Mouse (Mus musculus) embryonic facial prominence, embryonic 12.5 days (tissue): Measurements from ENCODE around the gene Tmc7. TPM values are rescaled to one million over a fixed set of nuclear protein-coding genes. Genes with fewer than 3 reads are reported as not detected.
A peak's percentile ranks its signal among the peaks of the same experiment; 100 is the strongest.

Experiments
- ATAC-seq: fragments of 200-750 bp; cut with Nextera tagmentation; 2 replicates; pipeline ENCODE4 v1.8.0; 2017; ENCODE audit not compliant: insufficient number of reproducible peaks, insufficient read depth, low FRiP score, low TSS enrichment
- H3K27ac ChIP-seq: fragments of 300-500 bp; sonication (generic); 2 replicates; pipeline ENCODE4 v1.5.1; 2016; ENCODE audit warnings: mild to moderate bottlenecking
- H3K27me3 ChIP-seq: fragments of 300-500 bp; sonication (generic); 2 replicates; pipeline ENCODE4 v1.6.1; 2016; ENCODE audit warnings: mild to moderate bottlenecking, moderate library complexity
- H3K36me3 ChIP-seq: fragments of 300-500 bp; sonication (generic); 2 replicates; pipeline ENCODE4 v1.6.1; 2016; ENCODE audit warnings: mild to moderate bottlenecking
- H3K4me1 ChIP-seq: fragments of 300-500 bp; sonication (generic); 2 replicates; pipeline ENCODE4 v1.6.1; 2016
- H3K4me2 ChIP-seq: fragments of 300-500 bp; sonication (generic); replicated peaks from 2 replicates; pipeline ENCODE4 v1.6.1; 2016; ENCODE audit warnings: mild to moderate bottlenecking, moderate library complexity
- H3K4me3 ChIP-seq: fragments of 300-500 bp; sonication (generic); 2 replicates; pipeline ENCODE4 v1.5.1; 2016; ENCODE audit warnings: mild to moderate bottlenecking
- H3K9ac ChIP-seq: fragments of 300-500 bp; sonication (generic); 2 replicates; pipeline ENCODE4 v1.6.1; 2016; ENCODE audit warnings: mild to moderate bottlenecking, moderate library complexity
- H3K9me3 ChIP-seq: fragments of 300-500 bp; sonication (generic); 2 replicates; pipeline ENCODE4 v1.6.1; 2016; ENCODE audit warnings: mild to moderate bottlenecking, moderate library complexity
- WGBS: fragments of 180-500 bp; shearing (Covaris S2); methylation state at CpG from one replicate; pipeline ENCODE4 v1.1.7; 2016; 5-methylcytosine and 5-hydroxymethylcytosine counted together
- polyA plus RNA-seq: library from polyadenylated mRNA; unstranded; fragments of >200 nt; fragmentation: Nextera tagmentation; extraction: Ambion mirVana; gene quantifications from 2 replicates; pipeline ENCODE4 v1.2.1, GENCODE M21; 2016

The Tmc7 gene
- 6.2 TPM in 2 replicates for polyA plus RNA-seq

DNA sequence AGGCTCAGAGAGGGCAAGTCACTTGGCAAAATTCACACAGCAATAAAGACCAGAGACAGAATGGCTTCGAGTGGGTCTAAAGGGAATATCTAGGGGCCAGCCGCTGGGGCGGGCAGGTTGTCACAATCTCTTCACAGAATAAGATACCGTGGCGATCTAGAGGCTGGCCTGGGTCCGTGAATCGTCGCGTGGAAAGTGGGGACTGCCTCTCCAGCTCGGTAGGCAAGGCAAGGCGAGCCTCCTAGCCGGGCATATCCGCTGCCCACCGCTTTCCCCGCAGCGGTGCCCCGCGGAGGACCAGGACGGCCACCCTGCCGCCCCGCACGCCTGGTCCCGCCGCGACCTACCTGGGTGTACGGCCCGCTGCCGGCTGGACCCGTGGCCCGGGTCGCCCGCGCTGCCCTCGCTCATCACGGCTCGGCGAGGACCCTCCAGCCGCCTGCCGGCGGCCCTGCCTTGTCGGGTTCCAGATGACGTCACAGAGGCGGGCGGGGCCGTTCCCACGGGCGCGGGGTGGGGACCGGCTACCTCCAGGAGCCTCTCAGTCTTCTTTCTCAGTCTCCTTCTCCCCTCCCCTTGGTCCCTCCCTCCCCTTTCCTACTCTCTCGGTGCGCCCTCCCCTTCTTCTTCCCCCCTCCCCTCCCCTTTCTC lies at the start of gene Tmc7:
Tmc7 (minus strand) TSS at position 480 of the 651 bp plus-strand sequence.
- H3K4me1 ChIP-seq, result peaks cover 8% of the 10 kb centered on the region
- peak within 1 kb of the TSS; percentile 87 for H3K4me2 ChIP-seq
- H3K4me3 ChIP-seq, result peak within 1 kb of the TSS; percentile 66
- H3K36me3 ChIP-seq, result no peaks in the 10 kb centered on the region
- 0 out of 2 replicates have a peak within 1 kb of the TSS, but pooled peaks have one; percentile 23 for H3K27ac ChIP-seq
- 0 out of 2 replicates have a peak, but pooled peaks cover 6% of the 10 kb centered on the region for H3K9me3 ChIP-seq
- 2% methylated on average over 49 of the region's 51 CpGs for WGBS
- ATAC-seq, result peak; percentile 74
- peak within 1 kb of the TSS; percentile 77 for H3K9ac ChIP-seq
- no peaks in the 10 kb centered on the region for H3K27me3 ChIP-seq

DNA sequence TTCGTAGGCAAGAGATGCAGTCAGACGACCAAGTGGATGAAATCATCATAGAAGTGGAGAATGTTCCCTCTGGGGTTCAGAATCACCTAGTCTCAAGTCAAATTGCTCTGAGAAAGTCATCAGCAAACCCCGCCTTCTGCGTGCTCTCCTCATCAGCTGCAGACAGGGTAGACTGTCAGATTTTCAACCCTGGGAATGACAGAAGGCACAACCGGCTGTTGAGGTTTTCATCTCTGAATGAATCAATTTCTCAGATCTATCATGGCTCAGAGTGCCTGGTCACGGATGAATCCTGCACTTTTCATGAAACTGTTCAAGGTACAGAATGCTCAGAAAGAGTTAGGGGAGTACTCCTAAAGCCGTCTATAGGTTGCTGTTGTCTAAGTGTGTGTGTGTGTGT lies 49.4 kb upstream of the Tmc7 start:
- Histone ChIP-seq H3K9ac (no peak overlapping the region), H3K4me3 (no peak overlapping the region), H3K27me3 (no peaks in the 10 kb centered on the region), H3K27ac (no peak overlapping the region), H3K4me1 (no peaks in the 10 kb centered on the region), H3K36me3 (no peaks in the 10 kb centered on the region), H3K4me2 (no peak overlapping the region), H3K9me3 (no peaks in the 10 kb centered on the region)
- no peak for ATAC-seq
- WGBS, result 84% methylated on average over 7 of the region's 7 CpGs

DNA sequence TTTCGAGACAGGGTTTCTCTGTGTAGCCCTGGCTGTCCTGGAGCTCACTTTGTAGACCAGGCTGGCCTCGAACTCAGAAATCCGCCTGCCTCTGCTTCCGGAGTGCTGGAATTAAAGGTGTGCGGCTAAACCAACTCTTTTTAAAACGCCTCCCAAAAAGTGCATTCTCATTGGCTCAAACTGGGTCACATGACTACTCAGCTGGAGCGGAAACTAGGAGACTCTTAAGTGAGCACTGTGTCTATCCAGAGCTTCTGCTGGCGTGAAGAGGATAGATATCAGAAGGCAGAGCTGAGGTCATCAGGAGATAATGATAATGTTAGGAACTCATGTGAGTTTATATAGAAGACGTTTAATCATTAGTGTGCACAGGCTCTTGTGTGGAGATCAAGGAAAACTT lies 48.6 kb upstream of the Tmc7 start:
- Histone ChIP-seq H3K36me3 (no peaks in the 10 kb centered on the region), H3K4me1 (no peaks in the 10 kb centered on the region), H3K4me2 (no peak overlapping the region), H3K9me3 (no peaks in the 10 kb centered on the region), H3K4me3 (no peak overlapping the region), H3K27ac (no peak overlapping the region), H3K27me3 (no peaks in the 10 kb centered on the region), H3K9ac (no peak overlapping the region)
- WGBS, result 85% methylated on average over 9 of the region's 9 CpGs
- no peak for ATAC-seq

DNA sequence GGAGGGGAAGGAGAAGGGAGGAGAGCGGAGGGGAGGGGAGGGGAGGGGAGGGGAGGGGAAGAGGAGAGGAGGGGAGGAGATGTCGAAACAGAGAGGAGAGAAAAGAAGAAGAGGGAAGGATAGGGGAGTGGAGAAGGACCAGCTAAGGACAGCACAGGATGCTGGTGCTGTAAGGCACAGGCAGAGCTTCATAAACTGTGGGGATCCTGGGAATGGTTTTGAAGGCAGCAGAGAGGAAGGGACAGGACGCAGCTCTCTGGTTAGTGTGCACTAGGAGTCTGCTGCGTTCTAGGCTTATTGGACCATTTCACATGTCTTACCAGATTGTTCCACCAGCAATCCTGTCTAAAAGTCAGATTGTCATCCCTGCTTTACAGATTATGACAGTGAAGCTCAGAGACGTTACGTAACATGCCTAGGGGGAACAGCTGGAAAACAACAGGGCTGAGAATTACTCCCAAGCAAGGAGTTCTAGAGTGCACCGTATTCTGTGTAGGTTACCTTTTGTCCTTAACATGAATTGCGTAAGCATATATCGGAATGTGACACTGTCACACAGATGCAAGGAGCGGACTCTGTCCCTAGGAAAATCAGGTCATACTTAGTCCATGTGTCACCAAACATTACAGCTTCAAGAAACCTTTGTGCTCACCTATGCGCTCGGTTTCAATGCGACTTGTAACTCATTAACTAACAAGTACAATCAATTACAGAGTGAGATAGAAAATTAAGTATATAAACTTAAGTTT lies 43.2 kb upstream of the Tmc7 start:
- no peak overlapping the region for H3K27ac ChIP-seq
- H3K4me3 ChIP-seq, result no peak overlapping the region
- no peak overlapping the region for H3K4me2 ChIP-seq
- no peak for ATAC-seq
- no peaks in the 10 kb centered on the region for H3K4me1 ChIP-seq
- 75% methylated on average over 13 of the region's 13 CpGs for WGBS
- no peaks in the 10 kb centered on the region for H3K36me3 ChIP-seq
- no peak overlapping the region for H3K9ac ChIP-seq
- no peaks in the 10 kb centered on the region for H3K9me3 ChIP-seq
- no peaks in the 10 kb centered on the region for H3K27me3 ChIP-seq

GRCm38 (mm10) chr7:118621094-118621493 lies 36.6 kb upstream of the Tmc7 start:
- H3K9me3 ChIP-seq, result no peaks in the 10 kb centered on the region
- H3K4me2 ChIP-seq, result no peak overlapping the region
- no peaks in the 10 kb centered on the region for H3K4me1 ChIP-seq
- ATAC-seq, result no peak
- no peak overlapping the region for H3K27ac ChIP-seq
- H3K4me3 ChIP-seq, result no peak overlapping the region
- WGBS, result 77% methylated on average over 6 of the region's 6 CpGs
- no peaks in the 10 kb centered on the region for H3K27me3 ChIP-seq
- no peaks in the 10 kb centered on the region for H3K36me3 ChIP-seq
- H3K9ac ChIP-seq, result no peak overlapping the region

DNA sequence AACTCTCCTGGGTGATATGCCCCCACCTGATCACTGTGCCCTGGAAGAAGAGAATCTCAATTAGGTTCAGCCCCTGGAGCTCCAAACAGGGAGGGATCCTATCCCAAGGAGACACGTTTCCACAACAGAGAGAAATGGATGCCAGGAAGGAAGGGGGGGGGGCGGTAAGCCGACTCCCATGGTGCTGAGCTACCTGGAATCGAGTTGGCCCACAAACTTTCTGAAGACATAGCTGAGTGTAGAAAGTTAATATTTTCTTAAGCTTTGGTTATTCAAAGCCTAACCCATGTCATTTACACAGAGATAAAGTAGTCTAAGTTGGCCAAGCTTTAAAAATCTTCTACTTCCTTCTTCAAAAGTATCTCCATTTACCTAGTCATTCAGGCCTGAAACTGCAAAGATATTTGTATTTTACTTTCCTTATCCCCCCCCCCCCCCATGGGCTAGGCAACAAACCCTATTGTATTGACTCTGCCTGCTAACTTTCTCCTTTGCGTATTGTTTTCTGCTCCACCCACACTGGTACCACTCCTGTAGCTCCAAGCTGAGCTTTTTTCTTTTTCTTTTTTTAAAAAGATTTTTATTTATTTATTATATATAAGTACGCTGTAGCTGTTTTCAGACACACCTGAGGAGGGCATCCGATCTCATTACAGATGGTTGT lies 35.8 kb upstream of the Tmc7 start:
- H3K9me3 ChIP-seq, result no peaks in the 10 kb centered on the region
- H3K9ac ChIP-seq, result no peak overlapping the region
- H3K4me3 ChIP-seq, result no peak overlapping the region
- H3K36me3 ChIP-seq, result no peaks in the 10 kb centered on the region
- 84% methylated on average over 7 of the region's 7 CpGs for WGBS
- ATAC-seq, result no peak
- no peak overlapping the region for H3K27ac ChIP-seq
- no peak overlapping the region for H3K4me2 ChIP-seq
- no peaks in the 10 kb centered on the region for H3K4me1 ChIP-seq
- H3K27me3 ChIP-seq, result no peaks in the 10 kb centered on the region

- Histone ChIP-seq H3K4me2 (no peak overlapping the region), H3K36me3 (no peaks in the 10 kb centered on the region), H3K27me3 (no peaks in the 10 kb centered on the region), H3K9me3 (no peaks in the 10 kb centered on the region), H3K27ac (no peak overlapping the region), H3K4me3 (no peak overlapping the region), H3K9ac (no peak overlapping the region), H3K4me1 (no peaks in the 10 kb centered on the region)
- no peak for ATAC-seq
- WGBS, result 70% methylated on average over 5 of the region's 5 CpGs
These were observed 33.6 kb upstream of the Tmc7 start for GRCm38 (mm10) chr7:118618104-118618503.

DNA sequence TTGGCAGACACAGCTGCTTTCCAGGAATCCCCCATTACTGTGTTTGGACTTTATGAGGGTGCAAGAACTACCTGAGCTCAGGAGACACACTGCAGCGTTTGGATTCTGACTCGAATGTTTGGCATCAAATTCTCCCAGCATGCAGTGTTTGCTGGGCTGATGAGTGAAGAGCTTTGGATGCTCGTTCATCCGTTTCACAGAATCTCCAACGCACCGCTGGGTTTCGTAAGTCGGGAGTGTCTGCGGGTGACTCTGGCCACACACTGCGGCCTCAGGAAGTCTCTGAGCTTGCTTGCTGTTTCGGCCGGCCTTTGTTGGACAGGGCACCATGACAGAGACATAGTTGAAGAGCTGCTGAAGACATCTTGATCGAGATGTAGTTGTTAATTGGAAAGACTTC lies 29.5 kb upstream of the Tmc7 start:
- Histone ChIP-seq H3K9me3 (no peaks in the 10 kb centered on the region), H3K36me3 (no peaks in the 10 kb centered on the region), H3K27ac (no peak overlapping the region), H3K4me2 (no peak overlapping the region), H3K4me3 (no peak overlapping the region), H3K4me1 (no peaks in the 10 kb centered on the region), H3K9ac (no peak overlapping the region), H3K27me3 (no peaks in the 10 kb centered on the region)
- no peak for ATAC-seq
- WGBS, result 59% methylated on average over 13 of the region's 13 CpGs

- no peak overlapping the region for H3K27ac ChIP-seq
- no peaks in the 10 kb centered on the region for H3K36me3 ChIP-seq
- H3K4me2 ChIP-seq, result no peak overlapping the region
- H3K9ac ChIP-seq, result no peak overlapping the region
- no peaks in the 10 kb centered on the region for H3K27me3 ChIP-seq
- H3K4me1 ChIP-seq, result no peaks in the 10 kb centered on the region
- no peak overlapping the region for H3K4me3 ChIP-seq
- H3K9me3 ChIP-seq, result no peaks in the 10 kb centered on the region
- ATAC-seq, result no peak
- WGBS, result 72% methylated on average over 8 of the region's 8 CpGs
These were observed 27.4 kb upstream of the Tmc7 start for GRCm38 (mm10) chr7:118611933-118612332.

DNA sequence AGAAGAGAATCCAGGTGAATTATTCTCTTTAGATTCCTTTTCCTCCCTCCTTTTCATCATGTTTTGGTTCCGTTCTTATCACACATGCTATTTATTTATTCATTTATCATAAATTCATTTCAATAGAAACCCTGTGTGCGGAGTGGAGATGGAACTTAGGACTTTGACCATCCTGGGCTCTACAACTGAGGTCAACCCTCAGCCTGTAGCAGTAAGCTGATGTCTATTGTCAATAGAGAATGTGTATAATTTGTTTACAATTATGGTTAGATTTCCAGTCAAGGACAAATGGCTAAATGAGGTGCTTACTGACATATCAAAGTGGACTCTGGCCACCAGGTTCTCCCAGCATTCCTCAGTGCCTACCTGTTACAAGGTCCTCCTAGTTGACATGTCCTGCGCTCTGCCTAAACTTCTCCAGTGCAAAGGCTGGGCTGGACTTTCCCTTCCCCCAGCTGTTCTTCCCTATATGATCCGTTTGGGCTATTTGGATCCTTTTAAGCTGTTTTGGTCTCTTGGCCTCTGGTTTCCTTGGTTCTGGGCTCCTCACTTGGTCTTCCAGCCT lies 26.7 kb upstream of the Tmc7 start:
- no peaks in the 10 kb centered on the region for H3K27me3 ChIP-seq
- H3K9me3 ChIP-seq, result no peaks in the 10 kb centered on the region
- WGBS, result 85% methylated on average over 4 of the region's 4 CpGs
- no peaks in the 10 kb centered on the region for H3K4me1 ChIP-seq
- no peak overlapping the region for H3K4me3 ChIP-seq
- no peaks in the 10 kb centered on the region for H3K36me3 ChIP-seq
- no peak overlapping the region for H3K27ac ChIP-seq
- no peak for ATAC-seq
- H3K9ac ChIP-seq, result no peak overlapping the region
- H3K4me2 ChIP-seq, result no peak overlapping the region

DNA sequence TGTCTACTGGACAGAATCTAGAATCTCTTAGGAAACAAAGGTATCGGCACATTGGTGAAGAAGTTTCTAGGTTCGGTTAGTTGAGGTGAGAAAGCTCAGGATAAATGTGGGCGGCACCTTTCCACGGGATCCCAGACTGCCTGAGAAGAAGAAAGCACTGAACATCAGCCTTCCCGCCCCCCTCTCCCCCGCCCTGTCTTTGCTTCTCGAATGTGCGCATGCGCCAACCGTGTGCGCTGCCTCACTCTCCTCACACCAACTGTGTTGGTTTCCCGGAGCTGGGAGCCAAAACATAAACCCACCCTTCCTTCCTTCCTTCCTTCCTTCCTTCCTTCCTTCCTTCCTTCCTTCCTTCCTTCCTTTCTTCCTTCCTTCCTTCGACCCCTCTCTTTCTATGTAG lies 26.2 kb upstream of the Tmc7 start:
- no peak overlapping the region for H3K27ac ChIP-seq
- no peaks in the 10 kb centered on the region for H3K9me3 ChIP-seq
- no peak overlapping the region for H3K9ac ChIP-seq
- no peak for ATAC-seq
- no peak overlapping the region for H3K4me2 ChIP-seq
- 86% methylated on average over 13 of the region's 13 CpGs for WGBS
- H3K27me3 ChIP-seq, result no peaks in the 10 kb centered on the region
- H3K36me3 ChIP-seq, result no peaks in the 10 kb centered on the region
- no peak overlapping the region for H3K4me3 ChIP-seq
- no peaks in the 10 kb centered on the region for H3K4me1 ChIP-seq

GRCm38 (mm10) chr7:118609815-118610214 lies 25.3 kb upstream of the Tmc7 start:
- no peak for ATAC-seq
- Histone ChIP-seq H3K4me1 (no peaks in the 10 kb centered on the region), H3K36me3 (no peaks in the 10 kb centered on the region), H3K9me3 (no peaks in the 10 kb centered on the region), H3K4me2 (no peak overlapping the region), H3K27me3 (no peaks in the 10 kb centered on the region), H3K4me3 (no peak overlapping the region), H3K27ac (no peak overlapping the region), H3K9ac (no peak overlapping the region)
- 93% methylated on average over 7 of the region's 7 CpGs for WGBS
